Mouse (Mus musculus): ENCODE results near the gene Mepce.

- TF ChIP-seq TAL1 (IDR thresholded peaks at IDR 0.05; ENCODE audit: low read length) (no peak), GATA1 (IDR thresholded peaks at IDR 0.05; ENCODE audit: low read length) (no peak)
These were observed 39.2 kb downstream of the Mepce start for GRCm38 (mm10) chr5:137748130-137748770.

All from erythroblast, embryonic 14.5 days (primary cell).